Mouse (Mus musculus): ENCODE data around the gene Bud13. TPM values are rescaled to one million over a fixed set of nuclear protein-coding genes. Genes with fewer than 3 reads are reported as not detected.
"Not testable (repeated sequence)": the region's sequence is repeated elsewhere in the genome, so short reads cannot be mapped to it uniquely, and the experiment has no call there.

Bud13 gene
- polyA plus RNA-seq, 1 experiment from 2014 or later: 26.4 TPM

GRCm38 (mm10) chr9:46314507-46314906, 31.7 kb downstream of the Bud13 start:
- Histone ChIP-seq H3K27ac (no peak overlapping the region), H3K4me3 (no peak overlapping the region), H3K9me3 (no peaks in the 10 kb centered on the region), H3K9ac (no peak overlapping the region), H3K4me1 (no peaks in the 10 kb centered on the region), H3K27me3 (no peaks in the 10 kb centered on the region), H3K36me3 (no peaks in the 10 kb centered on the region), H3K4me2 (no peak overlapping the region)
- ATAC-seq (ENCODE audit: borderline replicate concordance, extremely low read depth, low FRiP score, low TSS enrichment): peak; percentile 63; the same call in 1 of the 2 replicates
- 5% methylated on average over 4 of the region's 4 CpGs for WGBS

GRCm38 (mm10) chr9:46314921-46315320, 32.1 kb downstream of the Bud13 start:
- Histone ChIP-seq H3K4me3 (no peak overlapping the region), H3K4me1 (no peaks in the 10 kb centered on the region), H3K36me3 (no peaks in the 10 kb centered on the region), H3K9me3 (no peaks in the 10 kb centered on the region), H3K27me3 (no peaks in the 10 kb centered on the region), H3K4me2 (no peak overlapping the region), H3K9ac (no peak overlapping the region), H3K27ac (no peak overlapping the region)
- no peak for ATAC-seq (ENCODE audit: borderline replicate concordance, extremely low read depth, low FRiP score, low TSS enrichment)
- 42% methylated on average over 2 of the region's 2 CpGs for WGBS

- no peaks in the 10 kb centered on the region for H3K4me1 ChIP-seq
- no peaks in the 10 kb centered on the region for H3K27me3 ChIP-seq
- no peaks in the 10 kb centered on the region for H3K36me3 ChIP-seq
- H3K27ac ChIP-seq: no peak overlapping the region
- no peak overlapping the region for H3K4me3 ChIP-seq
- ATAC-seq (ENCODE audit: borderline replicate concordance, extremely low read depth, low FRiP score, low TSS enrichment): no peak
- no peak overlapping the region for H3K9ac ChIP-seq
- H3K9me3 ChIP-seq: no peaks in the 10 kb centered on the region
- no peak overlapping the region for H3K4me2 ChIP-seq
- WGBS: 61% methylated on average over 11 of the region's 11 CpGs
Measured at GRCm38 (mm10) chr9:46315807-46316365, 33.1 kb downstream of the Bud13 start.

GRCm38 (mm10) chr9:46316388-46316787, 33.6 kb downstream of the Bud13 start:
- WGBS: 35% methylated on average over 5 of the region's 5 CpGs

GRCm38 (mm10) chr9:46316909-46317308, 34.1 kb downstream of the Bud13 start:
- no peaks in the 10 kb centered on the region for H3K9me3 ChIP-seq
- H3K36me3 ChIP-seq: no peaks in the 10 kb centered on the region
- no peaks in the 10 kb centered on the region for H3K4me1 ChIP-seq
- H3K4me2 ChIP-seq: no peak overlapping the region
- 56% methylated on average over 8 of the region's 8 CpGs for WGBS
- no peak overlapping the region for H3K9ac ChIP-seq
- no peaks in the 10 kb centered on the region for H3K27me3 ChIP-seq
- H3K4me3 ChIP-seq: no peak overlapping the region
- no peak for ATAC-seq (ENCODE audit: borderline replicate concordance, extremely low read depth, low FRiP score, low TSS enrichment)
- no peak overlapping the region for H3K27ac ChIP-seq

More at GRCm38 (mm10) chr9:46316388-46316787, 33.6 kb downstream of the Bud13 start:
- H3K36me3 ChIP-seq: no peaks in the 10 kb centered on the region
- H3K4me1 ChIP-seq: no peaks in the 10 kb centered on the region
- H3K27ac ChIP-seq: no peak overlapping the region
- ATAC-seq (ENCODE audit: borderline replicate concordance, extremely low read depth, low FRiP score, low TSS enrichment): no peak
- H3K4me2 ChIP-seq: no peak overlapping the region
- H3K27me3 ChIP-seq: no peaks in the 10 kb centered on the region
- H3K9me3 ChIP-seq: no peaks in the 10 kb centered on the region
- H3K9ac ChIP-seq: no peak overlapping the region
- H3K4me3 ChIP-seq: no peak overlapping the region

GRCm38 (mm10) chr9:46317957-46318356, 35.1 kb downstream of the Bud13 start:
- no peak for ATAC-seq (ENCODE audit: borderline replicate concordance, extremely low read depth, low FRiP score, low TSS enrichment)
- WGBS: 86% methylated on average over 3 of the region's 3 CpGs

GRCm38 (mm10) chr9:46319886-46320285, 37.1 kb downstream of the Bud13 start, which contains the start of gene 4931429L15Rik:
4931429L15Rik (minus strand) TSS chr9:46319986.
- H3K4me2 ChIP-seq; H3K4me1 ChIP-seq; H3K27ac ChIP-seq; H3K36me3 ChIP-seq; ATAC-seq (ENCODE audit: borderline replicate concordance, extremely low read depth, low FRiP score, low TSS enrichment); H3K4me3 ChIP-seq; H3K9me3 ChIP-seq; H3K9ac ChIP-seq; H3K27me3 ChIP-seq: not testable (repeated sequence)
- 79% methylated on average over 6 of the region's 6 CpGs for WGBS

More at GRCm38 (mm10) chr9:46317957-46318356, 35.1 kb downstream of the Bud13 start:
- Histone ChIP-seq H3K4me3 (no peak overlapping the region), H3K9ac (no peak overlapping the region), H3K27me3 (no peaks in the 10 kb centered on the region), H3K9me3 (no peaks in the 10 kb centered on the region), H3K27ac (no peak overlapping the region), H3K36me3 (no peaks in the 10 kb centered on the region), H3K4me1 (no peaks in the 10 kb centered on the region), H3K4me2 (no peak overlapping the region)

- no peak overlapping the region for H3K27ac ChIP-seq
- H3K27me3 ChIP-seq: no peaks in the 10 kb centered on the region
- no peaks in the 10 kb centered on the region for H3K36me3 ChIP-seq
- no peaks in the 10 kb centered on the region for H3K4me1 ChIP-seq
- no peak for ATAC-seq (ENCODE audit: borderline replicate concordance, extremely low read depth, low FRiP score, low TSS enrichment)
- H3K9me3 ChIP-seq: no peaks in the 10 kb centered on the region
- H3K9ac ChIP-seq: no peak overlapping the region
- no peak overlapping the region for H3K4me2 ChIP-seq
- H3K4me3 ChIP-seq: no peak overlapping the region
- WGBS: 79% methylated on average over 2 of the region's 2 CpGs
Measured at GRCm38 (mm10) chr9:46320461-46320860, 37.7 kb downstream of the Bud13 start.

GRCm38 (mm10) chr9:46326694-46327405, 44.0 kb downstream of the Bud13 start:
- no peak for ATAC-seq (ENCODE audit: borderline replicate concordance, extremely low read depth, low FRiP score, low TSS enrichment)
- Histone ChIP-seq H3K27me3 (0 out of 2 replicates have a peak, but pooled peaks cover 8% of the 10 kb centered on the region), H3K4me2 (no peak overlapping the region), H3K4me3 (no peak overlapping the region), H3K36me3 (no peaks in the 10 kb centered on the region), H3K27ac (no peak overlapping the region), H3K9me3 (no peaks in the 10 kb centered on the region), H3K4me1 (peaks cover 11% of the 10 kb centered on the region), H3K9ac (no peak overlapping the region)
- WGBS: 87% methylated on average over 11 of the region's 11 CpGs

- Histone ChIP-seq H3K9ac (0 out of 2 replicates have a peak overlapping the region, but pooled peaks have one; percentile 43), H3K9me3 (no peaks in the 10 kb centered on the region), H3K4me3 (no peak overlapping the region), H3K27ac (no peak overlapping the region), H3K4me2 (peak overlapping the region; percentile 66; the same call in 1 of the 2 replicates), H3K27me3 (0 out of 2 replicates have a peak, but pooled peaks cover 8% of the 10 kb centered on the region), H3K36me3 (no peaks in the 10 kb centered on the region), H3K4me1 (peaks cover 11% of the 10 kb centered on the region)
- WGBS: 66% methylated on average over 25 of the region's 25 CpGs
- no peak for ATAC-seq (ENCODE audit: borderline replicate concordance, extremely low read depth, low FRiP score, low TSS enrichment)
Measured at GRCm38 (mm10) chr9:46327706-46328571, 45.1 kb downstream of the Bud13 start.

GRCm38 (mm10) chr9:46328572-46329249, 45.9 kb downstream of the Bud13 start:
- no peaks in the 10 kb centered on the region for H3K36me3 ChIP-seq
- ATAC-seq (ENCODE audit: borderline replicate concordance, extremely low read depth, low FRiP score, low TSS enrichment): peak; percentile 25; the same call in 1 of the 2 replicates
- 0 out of 2 replicates have a peak, but pooled peaks cover 8% of the 10 kb centered on the region for H3K27me3 ChIP-seq
- H3K9me3 ChIP-seq: no peaks in the 10 kb centered on the region
- peaks cover 11% of the 10 kb centered on the region for H3K4me1 ChIP-seq
- WGBS: 8% methylated on average over 30 of the region's 30 CpGs
- peak overlapping the region; percentile 32 for H3K27ac ChIP-seq
- H3K4me3 ChIP-seq: peak overlapping the region; percentile 34
- peak overlapping the region; percentile 43 for H3K9ac ChIP-seq
- peak overlapping the region; percentile 66 for H3K4me2 ChIP-seq

Measured in lung, embryonic 15.5 days (tissue).